Mouse (Mus musculus) intestine, embryonic 16.5 days (tissue): Measurements from ENCODE around the gene Zfp874b. TPM values are rescaled to one million over a fixed set of nuclear protein-coding genes. Genes with fewer than 3 reads are reported as not detected.
A peak's percentile ranks its signal among the peaks of the same experiment; 100 is the strongest.

Experiments
- ATAC-seq: fragments of 200-750 bp; cut with Nextera tagmentation; 2 replicates; pipeline ENCODE4 v1.8.0; 2017; ENCODE audit warnings: moderate TSS enrichment, moderate library complexity
- H3K27ac ChIP-seq: fragments of 300-500 bp; sonication (generic); 2 replicates; pipeline ENCODE4 v1.5.1; 2014; ENCODE audit warnings: mild to moderate bottlenecking, low read length
- H3K27me3 ChIP-seq: fragments of 300-500 bp; sonication (generic); replicated peaks from 2 replicates; pipeline ENCODE4 v1.6.1; 2014; ENCODE audit warnings: low read length, control low read depth, mixed read lengths; ENCODE audit not compliant: control insufficient read depth, insufficient read depth
- H3K36me3 ChIP-seq: fragments of 300-500 bp; sonication (generic); 2 replicates; pipeline ENCODE4 v1.6.1; 2014; ENCODE audit warnings: low read length, control low read depth; ENCODE audit not compliant: control insufficient read depth, insufficient read depth
- H3K4me1 ChIP-seq: fragments of 300-500 bp; sonication (generic); 2 replicates; pipeline ENCODE4 v1.6.1; 2014; ENCODE audit warnings: low read length, control low read depth, mixed read lengths; ENCODE audit not compliant: control insufficient read depth, insufficient read depth
- H3K4me2 ChIP-seq: fragments of 300-500 bp; sonication (generic); 2 replicates; pipeline ENCODE4 v1.6.1; 2014; ENCODE audit warnings: low read depth, low read length, control low read depth
- H3K4me3 ChIP-seq: fragments of 300-500 bp; sonication (generic); 2 replicates; pipeline ENCODE4 v1.5.1; 2014; ENCODE audit warnings: mild to moderate bottlenecking, low read length
- H3K9ac ChIP-seq: fragments of 300-500 bp; sonication (generic); 2 replicates; pipeline ENCODE4 v1.6.1; 2014; ENCODE audit warnings: low read depth, low read length
- H3K9me3 ChIP-seq: fragments of 300-500 bp; sonication (generic); 2 replicates; pipeline ENCODE4 v1.6.1; 2016; ENCODE audit warnings: low read length, control low read depth; ENCODE audit not compliant: control insufficient read depth
- WGBS: fragments of 180-500 bp; shearing (Covaris S2); extraction: QIAGEN DNeasy Blood & Tissue Kit; methylation state at CpG from one replicate; pipeline ENCODE4 v1.1.7; 2014; 5-methylcytosine and 5-hydroxymethylcytosine counted together
- polyA plus RNA-seq: library from polyadenylated mRNA; unstranded; fragments of >200 nt; fragmentation: Nextera tagmentation; extraction: Ambion mirVana; gene quantifications from 2 replicates; pipeline ENCODE4 v1.2.1, GENCODE M21; 2015

The Zfp874b gene
- polyA plus RNA-seq, result 1.7 and 1.9 TPM in 2 replicates

DNA sequence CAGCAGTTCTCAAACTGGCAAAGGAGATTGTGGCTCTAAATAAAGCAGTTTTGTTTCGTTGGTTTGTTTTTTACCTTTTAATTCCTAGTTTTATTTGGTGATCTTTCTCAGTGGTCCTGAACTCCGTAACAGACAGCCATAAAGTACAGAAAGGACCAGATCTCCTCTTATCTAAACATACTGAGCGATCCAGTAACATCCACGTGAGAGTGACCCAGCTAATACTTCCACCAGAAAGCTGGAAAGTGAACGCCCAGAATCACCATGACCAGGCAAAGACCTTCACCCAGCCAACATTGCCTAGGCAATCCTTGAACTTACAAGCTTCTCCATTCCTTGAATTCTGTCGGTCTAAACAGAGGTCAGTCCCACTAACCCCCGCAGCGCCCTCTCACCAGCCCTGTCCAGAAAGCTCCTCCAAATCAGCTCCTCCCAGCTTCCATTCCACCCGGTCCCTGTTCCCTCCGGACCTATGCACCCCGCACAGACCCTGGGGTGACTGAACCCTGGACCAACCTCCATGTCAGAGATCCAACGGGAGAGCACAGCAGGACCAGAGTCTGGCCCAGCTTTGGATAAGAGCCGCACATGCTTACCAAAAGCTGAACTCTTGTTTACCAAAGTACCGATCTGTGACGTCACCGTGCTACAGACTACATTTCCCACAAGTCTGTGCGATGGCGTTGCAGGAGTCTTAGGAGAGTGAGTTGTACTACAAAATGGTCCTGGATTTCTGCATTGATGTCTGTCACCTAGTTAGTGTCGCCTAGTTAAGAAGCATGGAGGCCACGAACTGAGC, at the start of gene Zfp874b:
Gene Zfp874b (minus strand): TSS at position 634 of the 799 bp plus-strand sequence.
- Histone ChIP-seq H3K27ac (0 out of 2 replicates have a peak within 1 kb of the TSS, but pooled peaks have one; percentile 6), H3K4me2 (peak within 1 kb of the TSS; percentile 65), H3K9ac (peak within 1 kb of the TSS; percentile 73), H3K4me3 (peak within 1 kb of the TSS; percentile 66), H3K36me3 (0 out of 2 replicates have a peak, but pooled peaks cover 4% of the 10 kb centered on the region), H3K4me1 (no peaks in the 10 kb centered on the region), H3K27me3 (no peaks in the 10 kb centered on the region), H3K9me3 (no peaks in the 10 kb centered on the region)
- ATAC-seq, result peak; percentile 98
- 3% methylated on average over 20 of the region's 20 CpGs for WGBS

DNA sequence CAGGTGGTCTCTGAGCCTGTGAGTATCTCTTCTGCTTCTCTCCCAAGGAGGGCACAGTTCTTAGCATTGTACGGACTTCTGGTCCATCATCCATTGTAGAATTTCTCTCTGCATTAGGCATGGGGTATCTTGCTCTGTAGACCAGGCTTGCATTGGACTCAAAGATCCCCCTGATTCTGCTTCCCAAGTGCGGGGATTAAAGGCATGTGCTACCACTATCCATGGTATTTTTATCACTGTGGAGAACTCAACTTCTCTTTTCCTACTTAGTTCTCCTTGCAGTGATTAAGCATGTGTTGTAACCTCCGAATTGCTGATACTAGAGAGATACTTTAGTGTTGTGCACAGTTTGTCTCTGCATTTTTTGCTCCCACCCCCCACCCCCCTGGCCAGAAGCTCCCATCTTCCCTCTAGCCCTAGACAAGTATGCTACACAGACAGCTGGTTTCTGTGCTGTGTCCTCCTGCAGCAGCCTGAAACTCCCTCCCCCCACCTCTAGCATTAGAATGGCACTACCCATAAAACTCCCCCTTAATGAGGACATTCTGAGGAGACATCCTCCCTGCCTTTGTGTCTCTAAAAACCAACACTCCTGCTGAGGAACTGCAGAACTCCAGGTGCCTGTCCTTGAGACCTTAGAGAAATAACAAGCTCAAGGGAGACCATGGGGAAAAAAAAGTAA, 43.1 kb upstream of the Zfp874b start:
- no peak for ATAC-seq
- no peak overlapping the region for H3K9ac ChIP-seq
- WGBS, result 71% methylated on average over 3 of the region's 3 CpGs
- H3K27me3 ChIP-seq, result no peaks in the 10 kb centered on the region
- no peaks in the 10 kb centered on the region for H3K36me3 ChIP-seq
- H3K9me3 ChIP-seq, result 0 out of 2 replicates have a peak, but pooled peaks cover 3% of the 10 kb centered on the region
- H3K4me1 ChIP-seq, result peaks cover 8% of the 10 kb centered on the region
- no peak overlapping the region for H3K27ac ChIP-seq
- H3K4me2 ChIP-seq, result no peak overlapping the region
- no peak overlapping the region for H3K4me3 ChIP-seq

DNA sequence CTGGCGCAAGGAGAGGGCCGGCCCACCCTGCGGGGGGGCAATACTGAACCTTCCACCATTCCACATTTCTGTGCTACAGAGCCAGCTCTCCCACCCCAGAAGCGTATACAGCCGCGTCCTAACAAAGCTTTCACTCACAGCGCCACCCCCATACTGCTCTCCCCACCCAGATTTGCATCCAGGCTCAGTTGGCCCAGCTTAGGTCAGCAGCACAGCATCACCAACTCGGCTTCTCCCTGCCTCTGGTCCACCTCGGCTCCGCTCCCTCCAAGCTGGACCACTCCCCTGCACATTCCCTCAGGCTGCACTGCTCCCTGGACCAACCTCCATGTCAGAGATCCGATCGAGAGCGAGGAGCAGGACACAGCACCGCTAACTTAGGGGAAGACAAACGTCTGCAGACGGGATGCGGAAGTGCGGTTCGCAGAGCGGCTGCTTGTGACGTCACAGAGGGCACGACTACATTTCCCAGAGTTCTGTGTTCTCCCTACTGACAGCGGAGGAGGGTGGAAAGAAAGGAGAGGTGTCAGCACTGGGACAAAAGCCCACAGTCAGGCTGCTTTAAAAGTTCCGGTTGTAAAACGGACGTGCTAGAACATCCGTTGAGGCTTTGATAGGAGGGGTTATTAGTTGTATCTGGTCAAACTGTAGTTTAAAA, 41.8 kb upstream of the Zfp874b start, which contains the start of the genes Gm26965 and Zfp87:
Gene Gm26965 (minus strand): TSS at position 399 of the 658 bp plus-strand sequence.
Gene Zfp87 (minus strand): TSS at position 425 of the 658 bp plus-strand sequence.
- 0 out of 2 replicates have a peak, but pooled peaks cover 3% of the 10 kb centered on the region for H3K9me3 ChIP-seq
- H3K9ac ChIP-seq, result peak within 1 kb of the TSS; percentile 83
- H3K27ac ChIP-seq, result no peak within 1 kb of the TSS
- H3K36me3 ChIP-seq, result no peaks in the 10 kb centered on the region
- peak within 1 kb of the TSS; percentile 62 for H3K4me3 ChIP-seq
- peaks cover 8% of the 10 kb centered on the region for H3K4me1 ChIP-seq
- ATAC-seq, result peak; percentile 99
- peak within 1 kb of the TSS; percentile 89 for H3K4me2 ChIP-seq
- WGBS, result 0% methylated on average over 27 of the region's 27 CpGs
- no peaks in the 10 kb centered on the region for H3K27me3 ChIP-seq

DNA sequence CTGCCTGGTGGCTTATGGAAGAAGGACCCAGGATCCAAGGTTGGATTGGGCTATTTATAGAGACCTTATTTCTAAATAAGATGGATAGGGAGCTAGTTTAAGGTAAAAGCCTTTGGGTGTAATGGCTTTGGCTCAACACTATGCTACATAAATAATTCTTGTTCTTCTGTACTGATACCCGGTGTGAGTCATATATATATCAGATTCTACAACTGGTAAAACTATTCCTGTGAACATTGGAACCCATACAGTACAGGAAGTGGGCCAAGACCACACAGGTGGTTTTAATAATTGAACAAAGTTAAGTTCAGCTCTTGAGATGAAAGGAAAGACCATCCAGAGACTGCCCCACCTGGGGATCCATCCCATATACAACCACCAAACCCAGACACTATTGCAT, 16.9 kb upstream of the Zfp874b start:
- no peak overlapping the region for H3K4me3 ChIP-seq
- H3K9me3 ChIP-seq, result no peaks in the 10 kb centered on the region
- H3K27me3 ChIP-seq, result no peaks in the 10 kb centered on the region
- H3K36me3 ChIP-seq, result no peaks in the 10 kb centered on the region
- peaks cover 8% of the 10 kb centered on the region for H3K4me1 ChIP-seq
- no peak overlapping the region for H3K9ac ChIP-seq
- peak; percentile 14; the same call in 1 of the 2 replicates for ATAC-seq
- no peak overlapping the region for H3K4me2 ChIP-seq
- 84% methylated on average over 1 of the region's 1 CpGs for WGBS
- no peak overlapping the region for H3K27ac ChIP-seq

DNA sequence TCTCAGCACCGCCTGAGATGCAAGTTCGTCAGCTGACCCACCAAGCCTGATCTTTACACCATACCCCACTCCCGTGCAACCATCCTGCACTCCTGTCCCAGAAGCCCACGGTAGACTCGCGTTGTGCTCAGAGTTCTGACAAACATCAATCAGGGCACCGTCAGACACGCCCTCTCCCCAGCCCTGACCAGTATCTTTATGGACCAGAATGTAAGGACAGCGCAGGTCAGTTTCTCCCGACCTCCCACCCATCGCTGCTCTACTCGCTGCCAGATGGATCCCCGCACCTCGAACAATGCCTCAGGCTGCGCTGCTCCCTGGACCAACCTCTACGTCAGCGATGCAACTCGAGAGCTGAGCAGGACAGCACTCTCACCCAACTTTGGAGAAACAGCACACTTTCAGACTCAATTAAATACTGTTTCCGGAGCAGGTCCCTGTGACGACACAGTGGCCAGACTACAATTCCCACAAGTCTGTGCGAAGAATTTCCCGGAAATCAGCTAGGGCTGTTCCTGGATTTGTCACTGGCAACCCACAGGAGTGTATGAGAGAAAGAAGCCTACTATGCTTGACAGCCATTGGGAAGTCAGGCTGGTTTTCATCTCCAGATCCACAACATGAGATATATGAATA, 16.1 kb upstream of the Zfp874b start, which contains the start of gene Zfp58:
Gene Zfp58 (minus strand): TSS at position 472 of the 636 bp plus-strand sequence.
- Histone ChIP-seq H3K4me3 (peak within 1 kb of the TSS; percentile 64), H3K4me1 (peaks cover 8% of the 10 kb centered on the region), H3K27me3 (no peaks in the 10 kb centered on the region), H3K4me2 (peak within 1 kb of the TSS; percentile 72), H3K27ac (no peak within 1 kb of the TSS), H3K9ac (peak within 1 kb of the TSS; percentile 66), H3K9me3 (no peaks in the 10 kb centered on the region), H3K36me3 (no peaks in the 10 kb centered on the region)
- peak; percentile 98 for ATAC-seq
- WGBS, result under 1% methylated on average over 22 of the region's 22 CpGs

DNA sequence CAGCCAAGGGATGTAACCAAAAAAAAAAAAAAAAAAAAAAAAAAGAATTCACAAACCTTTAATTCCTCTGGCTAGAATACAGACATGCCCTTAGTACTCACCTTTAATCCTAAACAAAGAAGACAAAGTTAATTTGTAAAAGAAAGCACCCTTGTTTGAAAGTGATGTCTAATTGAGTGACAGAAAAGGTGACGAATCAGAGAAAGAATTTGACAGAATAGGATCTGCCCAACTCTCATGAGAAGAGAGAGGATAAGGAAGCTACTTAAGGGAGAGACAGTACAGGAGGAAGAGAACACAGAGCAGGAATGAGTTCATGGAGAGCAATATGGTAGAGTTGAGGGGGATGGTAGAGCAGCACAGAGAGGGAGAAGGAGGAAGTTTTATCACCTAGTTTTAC, 11.6 kb upstream of the Zfp874b start:
- Histone ChIP-seq H3K4me3 (no peak overlapping the region), H3K4me2 (no peak overlapping the region), H3K9me3 (peaks cover 5% of the 10 kb centered on the region; the same call in 1 of the 2 replicates), H3K36me3 (peaks cover 21% of the 10 kb centered on the region), H3K9ac (no peak overlapping the region), H3K27ac (no peak overlapping the region), H3K27me3 (no peaks in the 10 kb centered on the region), H3K4me1 (peaks cover 8% of the 10 kb centered on the region)
- ATAC-seq, result no peak
- 100% methylated on average over 1 of the region's 1 CpGs for WGBS

DNA sequence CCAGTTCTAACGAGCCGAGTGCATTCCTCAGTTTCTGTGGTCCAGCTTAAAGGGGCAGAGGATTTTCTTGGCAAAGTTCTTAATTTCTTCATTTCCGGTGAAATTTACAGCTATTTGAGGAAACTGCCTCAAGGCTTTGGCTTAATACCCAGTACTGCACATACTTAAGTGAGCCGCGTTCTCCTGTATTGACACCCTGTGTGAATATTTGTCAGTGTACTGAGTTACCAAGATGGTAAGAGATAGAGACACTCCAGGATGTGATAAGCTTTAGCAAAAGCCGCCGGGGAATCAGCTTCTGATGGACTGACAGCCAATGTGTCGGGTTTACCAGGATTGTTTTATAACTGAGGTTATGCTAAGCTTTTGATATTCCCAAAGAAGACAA, 360 bp upstream of the Zfp874b start:
- Histone ChIP-seq H3K27me3 (no peaks in the 10 kb centered on the region), H3K36me3 (peaks cover 7% of the 10 kb centered on the region; the same call in 1 of the 2 replicates), H3K4me3 (peak overlapping the region; percentile 66), H3K9me3 (no peaks in the 10 kb centered on the region), H3K4me2 (peak overlapping the region; percentile 65), H3K27ac (no peak overlapping the region), H3K9ac (peak overlapping the region; percentile 73), H3K4me1 (no peaks in the 10 kb centered on the region)
- 35% methylated on average over 8 of the region's 8 CpGs for WGBS
- ATAC-seq, result peak; percentile 57

DNA sequence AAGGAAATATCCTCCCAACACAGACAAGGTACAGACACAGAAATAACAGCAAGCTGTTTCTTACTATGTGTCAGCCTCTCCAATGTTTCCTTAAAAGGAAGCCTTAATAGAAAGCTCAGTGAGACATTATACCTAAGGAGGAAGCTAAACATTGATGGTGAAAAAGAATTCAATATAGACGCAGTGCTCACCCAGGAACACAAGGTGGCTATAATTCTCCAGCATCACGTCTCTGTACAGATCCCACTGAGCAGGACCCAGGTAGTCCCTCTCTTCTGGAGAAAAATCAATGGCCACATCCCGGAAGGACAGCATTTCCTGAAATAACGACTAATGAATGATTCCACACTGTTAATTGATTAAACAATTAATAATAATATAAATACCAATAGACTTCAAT, 2.5 kb downstream of the Zfp874b start:
- Histone ChIP-seq H3K27ac (no peak overlapping the region), H3K36me3 (no peaks in the 10 kb centered on the region), H3K9ac (no peak overlapping the region), H3K4me1 (no peaks in the 10 kb centered on the region), H3K27me3 (no peaks in the 10 kb centered on the region), H3K4me2 (no peak overlapping the region), H3K9me3 (no peaks in the 10 kb centered on the region), H3K4me3 (no peak overlapping the region)
- no peak for ATAC-seq
- 58% methylated on average over 4 of the region's 4 CpGs for WGBS
